Mouse (Mus musculus): ENCODE measurements around the gene Nudt19. TPM values are rescaled to one million over a fixed set of nuclear protein-coding genes. Genes with fewer than 3 reads are reported as not detected.

Nudt19 gene
- 98.6 and 117 TPM in 2 replicates for polyA plus RNA-seq (2014; fragmentation: Nextera tagmentation; extraction: Ambion mirVana)

DNA sequence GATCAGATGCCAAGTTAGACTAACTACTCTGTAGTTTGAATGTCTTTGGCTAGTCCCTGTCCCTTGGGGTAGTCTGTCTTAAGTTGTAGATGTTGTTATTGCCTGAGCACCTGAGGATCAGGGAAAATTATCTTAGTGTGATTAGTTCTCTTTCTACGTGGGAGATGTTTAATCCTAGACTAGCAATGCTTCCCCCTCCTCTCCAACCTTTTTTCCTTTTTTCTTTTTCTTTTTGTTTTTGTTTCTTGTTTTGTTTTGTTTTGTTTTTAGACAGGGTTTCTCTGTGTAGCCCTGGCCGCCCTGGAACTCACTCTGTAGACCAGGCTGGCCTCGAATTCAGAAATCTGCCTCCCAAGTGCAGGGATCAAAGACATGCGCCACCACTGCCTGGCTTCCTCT lies at the start of gene Nudt19:
Gene Nudt19 (minus strand): TSS at position 100 of the 399 bp plus-strand sequence.
- no peaks in the 10 kb centered on the region for H3K9me3 ChIP-seq (ENCODE audit: control insufficient read depth, low read length)
- H3K27me3 ChIP-seq (replicated peaks; ENCODE audit: control insufficient read depth, insufficient read depth, low read length) = no peaks in the 10 kb centered on the region
- DNase-seq (ENCODE audit: low spot score) (no peak), ATAC-seq (replicated peaks; ENCODE audit: low FRiP score, low TSS enrichment, low read depth) (no peak)
- H3K4me1 ChIP-seq (replicated peaks; ENCODE audit: control insufficient read depth, insufficient read depth, low read length) = peaks cover 16% of the 10 kb centered on the region
- WGBS = 63% methylated on average over 4 of the region's 4 CpGs
- peak within 1 kb of the TSS; percentile 94 for H3K4me2 ChIP-seq (ENCODE audit: low read length)
- H3K9ac ChIP-seq (ENCODE audit: low read length) = peak within 1 kb of the TSS; percentile 97
- peak within 1 kb of the TSS; percentile 90 for H3K4me3 ChIP-seq (ENCODE audit: low read depth, low read length)
- H3K36me3 ChIP-seq (ENCODE audit: control insufficient read depth, insufficient read depth, low read length) = peaks cover 5% of the 10 kb centered on the region
- H3K27ac ChIP-seq (ENCODE audit: low read depth) = peak within 1 kb of the TSS; percentile 99

DNA sequence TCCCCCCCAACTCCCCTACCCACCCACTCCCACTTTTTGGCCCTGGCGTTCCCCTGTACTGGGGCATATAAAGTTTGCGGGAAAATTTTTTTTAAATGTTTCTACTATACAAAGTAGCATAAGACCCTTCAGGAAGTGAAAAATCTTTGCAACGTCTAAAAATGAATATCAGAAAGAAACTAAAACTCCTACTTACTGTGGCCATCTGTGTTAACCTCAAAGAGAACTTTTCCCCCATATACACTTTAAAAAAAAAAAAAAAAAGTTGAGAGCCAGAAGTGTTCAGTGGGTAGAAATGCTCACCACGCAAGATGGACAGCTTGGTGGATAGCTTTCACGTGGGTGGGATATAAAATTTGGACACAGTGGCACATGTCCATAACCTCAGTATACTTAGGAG lies 46.7 kb upstream of the Nudt19 start:
- Histone ChIP-seq H3K36me3 (ENCODE audit: control insufficient read depth, insufficient read depth, low read length) (peaks cover 57% of the 10 kb centered on the region), H3K27ac (ENCODE audit: low read depth) (no peak overlapping the region), H3K4me3 (ENCODE audit: low read depth, low read length) (no peak overlapping the region), H3K27me3 (replicated peaks; ENCODE audit: control insufficient read depth, insufficient read depth, low read length) (no peaks in the 10 kb centered on the region), H3K4me2 (ENCODE audit: low read length) (no peak overlapping the region), H3K4me1 (replicated peaks; ENCODE audit: control insufficient read depth, insufficient read depth, low read length) (no peaks in the 10 kb centered on the region), H3K9me3 (ENCODE audit: control insufficient read depth, low read length) (no peaks in the 10 kb centered on the region), H3K9ac (ENCODE audit: low read length) (no peak overlapping the region)
- WGBS = 94% methylated on average over 5 of the region's 5 CpGs
- no peak for DNase-seq (ENCODE audit: low spot score)
- ATAC-seq (replicated peaks; ENCODE audit: low FRiP score, low TSS enrichment, low read depth) = no peak

DNA sequence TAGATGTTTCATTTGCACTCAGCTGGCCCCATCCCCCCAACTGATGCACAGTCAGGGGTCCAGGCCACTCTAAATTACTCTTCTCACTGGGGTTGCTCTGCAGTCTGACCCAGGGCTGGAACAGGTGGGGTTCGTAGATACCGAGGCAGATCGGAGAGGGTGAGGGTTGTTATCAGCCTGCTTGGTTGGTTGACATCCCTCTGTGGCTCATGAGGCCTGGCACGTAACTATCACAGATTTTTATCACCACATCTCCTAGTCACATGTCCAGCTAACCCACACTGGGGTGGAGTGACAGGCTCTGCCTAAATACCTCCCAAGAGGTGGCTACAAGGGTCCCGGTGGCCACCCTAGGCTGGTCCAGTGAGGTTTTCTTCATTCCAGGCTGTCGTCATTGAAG lies 45.0 kb upstream of the Nudt19 start:
- Histone ChIP-seq H3K9ac (ENCODE audit: low read length) (no peak overlapping the region), H3K4me2 (ENCODE audit: low read length) (no peak overlapping the region), H3K27ac (ENCODE audit: low read depth) (no peak overlapping the region), H3K4me1 (replicated peaks; ENCODE audit: control insufficient read depth, insufficient read depth, low read length) (no peaks in the 10 kb centered on the region), H3K4me3 (ENCODE audit: low read depth, low read length) (no peak overlapping the region), H3K36me3 (ENCODE audit: control insufficient read depth, insufficient read depth, low read length) (peaks cover 49% of the 10 kb centered on the region), H3K27me3 (replicated peaks; ENCODE audit: control insufficient read depth, insufficient read depth, low read length) (no peaks in the 10 kb centered on the region), H3K9me3 (ENCODE audit: control insufficient read depth, low read length) (no peaks in the 10 kb centered on the region)
- DNase-seq (ENCODE audit: low spot score) (no peak), ATAC-seq (replicated peaks; ENCODE audit: low FRiP score, low TSS enrichment, low read depth) (no peak)
- 81% methylated on average over 6 of the region's 6 CpGs for WGBS

DNA sequence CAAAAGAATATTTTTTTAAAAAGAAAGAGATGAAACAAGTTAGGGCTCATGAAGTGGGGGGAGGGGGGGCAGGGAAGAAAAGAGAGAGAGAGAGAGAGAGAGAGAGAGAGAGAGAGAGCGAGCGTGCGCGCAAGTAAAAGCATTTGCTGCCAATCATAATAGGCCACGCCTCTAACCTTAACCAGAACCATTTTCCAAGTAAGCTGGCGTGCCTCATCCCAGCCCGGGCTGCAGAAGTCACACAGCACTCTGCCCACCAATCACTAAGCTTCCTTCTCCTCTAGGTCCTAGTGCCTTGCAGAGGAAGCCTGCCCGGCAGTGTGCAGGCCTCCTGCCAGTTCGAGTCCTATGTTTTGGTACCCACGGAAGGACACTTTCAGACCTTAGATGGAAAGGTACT lies 43.9 kb upstream of the Nudt19 start:
- Histone ChIP-seq H3K36me3 (ENCODE audit: control insufficient read depth, insufficient read depth, low read length) (peaks cover 50% of the 10 kb centered on the region), H3K4me3 (ENCODE audit: low read depth, low read length) (no peak overlapping the region), H3K4me2 (ENCODE audit: low read length) (no peak overlapping the region), H3K27ac (ENCODE audit: low read depth) (no peak overlapping the region), H3K9me3 (ENCODE audit: control insufficient read depth, low read length) (no peaks in the 10 kb centered on the region), H3K9ac (ENCODE audit: low read length) (no peak overlapping the region), H3K4me1 (replicated peaks; ENCODE audit: control insufficient read depth, insufficient read depth, low read length) (no peaks in the 10 kb centered on the region), H3K27me3 (replicated peaks; ENCODE audit: control insufficient read depth, insufficient read depth, low read length) (no peaks in the 10 kb centered on the region)
- WGBS = 88% methylated on average over 10 of the region's 10 CpGs
- DNase-seq (ENCODE audit: low spot score) = no peak
- ATAC-seq (replicated peaks; ENCODE audit: low FRiP score, low TSS enrichment, low read depth) = no peak

DNA sequence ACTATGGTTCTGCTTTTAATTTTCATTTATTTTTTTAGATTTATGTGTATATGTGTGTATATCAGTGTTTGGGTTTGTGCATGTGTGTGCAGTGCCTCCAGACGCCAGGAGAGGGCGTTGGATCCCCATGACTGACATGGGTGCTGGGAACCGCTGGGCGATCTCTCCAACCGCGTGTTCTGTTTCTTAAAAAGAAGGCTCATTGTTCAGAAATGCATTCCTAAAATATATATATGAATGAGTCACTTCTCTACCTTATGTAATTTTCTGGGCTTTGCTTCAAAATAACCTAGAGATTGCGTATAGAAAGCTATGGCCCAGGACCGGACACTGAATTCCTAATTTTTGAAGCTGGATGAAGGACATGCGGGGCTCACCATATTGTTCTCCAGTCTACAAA lies 43.4 kb upstream of the Nudt19 start:
- Histone ChIP-seq H3K9ac (ENCODE audit: low read length) (no peak overlapping the region), H3K4me2 (ENCODE audit: low read length) (no peak overlapping the region), H3K9me3 (ENCODE audit: control insufficient read depth, low read length) (no peaks in the 10 kb centered on the region), H3K36me3 (ENCODE audit: control insufficient read depth, insufficient read depth, low read length) (peaks cover 52% of the 10 kb centered on the region), H3K4me3 (ENCODE audit: low read depth, low read length) (no peak overlapping the region), H3K27ac (ENCODE audit: low read depth) (no peak overlapping the region), H3K4me1 (replicated peaks; ENCODE audit: control insufficient read depth, insufficient read depth, low read length) (no peaks in the 10 kb centered on the region), H3K27me3 (replicated peaks; ENCODE audit: control insufficient read depth, insufficient read depth, low read length) (no peaks in the 10 kb centered on the region)
- ATAC-seq (replicated peaks; ENCODE audit: low FRiP score, low TSS enrichment, low read depth) = no peak
- DNase-seq (ENCODE audit: low spot score) = no peak
- 92% methylated on average over 9 of the region's 9 CpGs for WGBS

DNA sequence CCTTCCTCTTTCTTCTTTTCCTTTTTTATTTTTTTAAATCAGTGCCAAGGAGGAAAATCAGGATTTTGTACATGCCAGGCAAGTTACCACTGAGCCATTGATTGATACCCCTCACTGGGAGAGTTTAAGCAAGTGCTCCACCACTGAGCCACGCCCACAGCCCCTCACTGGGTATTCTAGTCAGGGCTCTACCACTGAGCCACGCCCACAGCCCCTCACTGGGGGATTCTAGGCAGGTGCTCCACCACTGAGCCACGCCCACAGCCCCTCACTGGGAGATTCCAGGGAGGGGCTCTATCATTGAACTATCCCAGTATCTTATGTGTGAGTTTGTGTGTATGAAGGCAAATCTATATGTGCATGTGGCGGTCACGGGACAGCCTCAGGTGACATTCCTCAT lies 38.2 kb upstream of the Nudt19 start:
- WGBS = 88% methylated on average over 5 of the region's 5 CpGs
- ATAC-seq (replicated peaks; ENCODE audit: low FRiP score, low TSS enrichment, low read depth) (no peak), DNase-seq (ENCODE audit: low spot score) (no peak)
- no peaks in the 10 kb centered on the region for H3K4me1 ChIP-seq (replicated peaks; ENCODE audit: control insufficient read depth, insufficient read depth, low read length)
- no peak overlapping the region for H3K27ac ChIP-seq (ENCODE audit: low read depth)
- H3K4me2 ChIP-seq (ENCODE audit: low read length) = no peak overlapping the region
- H3K36me3 ChIP-seq (ENCODE audit: control insufficient read depth, insufficient read depth, low read length) = peaks cover 43% of the 10 kb centered on the region
- no peaks in the 10 kb centered on the region for H3K27me3 ChIP-seq (replicated peaks; ENCODE audit: control insufficient read depth, insufficient read depth, low read length)
- no peak overlapping the region for H3K4me3 ChIP-seq (ENCODE audit: low read depth, low read length)
- H3K9me3 ChIP-seq (ENCODE audit: control insufficient read depth, low read length) = no peaks in the 10 kb centered on the region
- no peak overlapping the region for H3K9ac ChIP-seq (ENCODE audit: low read length)

DNA sequence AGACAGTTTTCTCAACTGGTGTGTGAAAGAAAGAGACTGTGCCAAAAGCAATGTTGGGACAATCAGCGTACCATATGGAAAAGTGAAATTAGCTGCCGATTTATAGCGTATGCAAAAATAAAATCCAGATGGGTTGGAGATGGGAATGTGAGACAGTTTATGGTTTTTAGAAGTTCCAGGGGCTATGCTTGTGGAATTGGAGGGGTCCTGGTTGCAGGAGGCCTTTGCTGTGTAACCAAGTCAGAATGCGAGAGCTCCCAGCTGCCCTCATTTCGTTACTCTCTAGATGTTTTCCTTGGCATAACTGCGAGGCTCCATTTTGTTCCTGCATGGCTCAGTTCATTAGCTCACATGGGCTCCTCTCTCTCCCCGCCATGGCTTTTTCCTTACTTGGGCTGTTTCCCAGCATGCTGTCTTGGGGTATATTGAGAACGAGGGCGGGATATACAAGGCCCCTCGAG lies 34.7 kb upstream of the Nudt19 start:
- no peaks in the 10 kb centered on the region for H3K27me3 ChIP-seq (replicated peaks; ENCODE audit: control insufficient read depth, insufficient read depth, low read length)
- H3K9ac ChIP-seq (ENCODE audit: low read length) = no peak overlapping the region
- no peak overlapping the region for H3K4me2 ChIP-seq (ENCODE audit: low read length)
- DNase-seq (ENCODE audit: low spot score) = no peak
- peaks cover 6% of the 10 kb centered on the region for H3K4me1 ChIP-seq (replicated peaks; ENCODE audit: control insufficient read depth, insufficient read depth, low read length)
- WGBS = 94% methylated on average over 10 of the region's 10 CpGs
- no peaks in the 10 kb centered on the region for H3K9me3 ChIP-seq (ENCODE audit: control insufficient read depth, low read length)
- no peak overlapping the region for H3K27ac ChIP-seq (ENCODE audit: low read depth)
- no peak overlapping the region for H3K4me3 ChIP-seq (ENCODE audit: low read depth, low read length)
- ATAC-seq (replicated peaks; ENCODE audit: low FRiP score, low TSS enrichment, low read depth) = no peak
- peaks cover 35% of the 10 kb centered on the region for H3K36me3 ChIP-seq (ENCODE audit: control insufficient read depth, insufficient read depth, low read length)

DNA sequence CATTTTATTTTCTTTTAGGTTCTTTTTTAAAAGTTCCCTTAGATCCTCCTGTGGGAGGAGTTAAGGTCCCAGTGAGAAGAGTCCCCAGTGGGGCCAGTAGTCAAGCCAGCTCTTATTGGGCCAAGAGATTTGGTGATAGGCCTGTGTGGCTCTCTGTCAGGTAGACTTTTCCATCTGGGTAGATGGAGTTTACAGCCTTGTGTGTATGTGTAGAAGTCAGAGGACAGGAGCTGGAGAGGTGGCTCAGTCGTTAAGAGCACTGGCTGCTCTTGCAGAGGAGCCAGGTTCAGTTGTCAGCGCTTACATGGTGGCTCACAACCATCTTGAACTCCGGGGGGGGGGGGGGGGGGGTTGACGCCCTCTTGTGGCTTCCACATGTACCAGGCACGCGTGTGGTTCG lies 33.4 kb upstream of the Nudt19 start:
- Histone ChIP-seq H3K9me3 (ENCODE audit: control insufficient read depth, low read length) (no peaks in the 10 kb centered on the region), H3K4me3 (ENCODE audit: low read depth, low read length) (no peak overlapping the region), H3K27ac (ENCODE audit: low read depth) (no peak overlapping the region), H3K4me2 (ENCODE audit: low read length) (no peak overlapping the region), H3K27me3 (replicated peaks; ENCODE audit: control insufficient read depth, insufficient read depth, low read length) (peaks cover 3% of the 10 kb centered on the region; the same call in 1 of the 2 replicates), H3K36me3 (ENCODE audit: control insufficient read depth, insufficient read depth, low read length) (peaks cover 26% of the 10 kb centered on the region), H3K9ac (ENCODE audit: low read length) (no peak overlapping the region), H3K4me1 (replicated peaks; ENCODE audit: control insufficient read depth, insufficient read depth, low read length) (peaks cover 6% of the 10 kb centered on the region)
- WGBS = 76% methylated on average over 7 of the region's 7 CpGs
- ATAC-seq (replicated peaks; ENCODE audit: low FRiP score, low TSS enrichment, low read depth) (no peak), DNase-seq (ENCODE audit: low spot score) (no peak)

DNA sequence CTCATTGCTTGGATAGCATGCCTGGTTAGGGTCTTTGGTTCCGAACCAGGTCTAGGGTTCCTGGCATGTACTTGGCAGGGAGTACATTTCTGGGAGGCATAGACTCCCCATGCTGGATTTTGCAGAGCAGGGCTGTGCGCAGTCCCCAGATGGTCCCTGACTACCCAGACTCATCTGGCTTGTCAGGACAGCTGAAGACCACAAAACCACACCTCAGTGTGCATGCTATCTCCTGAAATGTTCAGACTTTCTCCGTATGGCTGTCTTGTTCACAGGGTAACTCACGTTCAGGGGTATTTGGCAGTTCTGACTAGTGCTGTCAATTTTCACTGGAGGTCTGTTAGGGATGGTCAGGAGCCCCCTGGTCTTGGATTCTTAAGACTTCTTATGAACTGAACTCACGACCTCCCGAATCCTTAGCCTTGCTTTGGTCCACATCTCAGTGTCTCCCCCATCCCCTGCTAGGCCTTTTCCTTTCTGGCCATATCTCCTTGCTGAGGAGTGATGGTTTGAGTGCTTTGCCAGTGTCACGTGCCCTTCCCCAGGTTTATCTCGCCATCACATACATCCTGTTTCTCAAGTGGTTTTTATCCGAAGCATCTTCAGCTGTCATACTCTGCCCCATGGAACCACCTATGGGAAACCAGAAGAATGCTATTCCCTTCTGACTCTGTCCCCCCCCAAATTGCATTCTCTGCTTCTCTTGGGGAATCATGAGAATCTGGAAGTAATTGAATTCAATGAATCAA lies 32.8 kb upstream of the Nudt19 start:
- ATAC-seq (replicated peaks; ENCODE audit: low FRiP score, low TSS enrichment, low read depth) (no peak), DNase-seq (ENCODE audit: low spot score) (no peak)
- H3K9me3 ChIP-seq (ENCODE audit: control insufficient read depth, low read length) = no peaks in the 10 kb centered on the region
- H3K27ac ChIP-seq (ENCODE audit: low read depth) = no peak overlapping the region
- H3K27me3 ChIP-seq (replicated peaks; ENCODE audit: control insufficient read depth, insufficient read depth, low read length) = peaks cover 9% of the 10 kb centered on the region
- H3K4me3 ChIP-seq (ENCODE audit: low read depth, low read length) = no peak overlapping the region
- WGBS = 80% methylated on average over 9 of the region's 9 CpGs
- peaks cover 23% of the 10 kb centered on the region for H3K36me3 ChIP-seq (ENCODE audit: control insufficient read depth, insufficient read depth, low read length)
- H3K4me2 ChIP-seq (ENCODE audit: low read length) = no peak overlapping the region
- peaks cover 6% of the 10 kb centered on the region for H3K4me1 ChIP-seq (replicated peaks; ENCODE audit: control insufficient read depth, insufficient read depth, low read length)
- no peak overlapping the region for H3K9ac ChIP-seq (ENCODE audit: low read length)
